Mouse (Mus musculus) myocyte (in vitro differentiated cells): ENCODE measurements at regions not wholly inside any gene's neighbourhood (a gene's known extent, or its start where the extent isn't known, plus 50 kb on each side); places are given as distances from the start of the nearest gene placed in this dataset.
"Not testable (repeated sequence)": the region's sequence is repeated elsewhere in the genome, so short reads cannot be mapped to it uniquely, and the experiment has no call there.

ENCODE experiments used
- H3K27me3 ChIP-seq: one replicate; pipeline ENCODE4 v1.6.1; 2011; ENCODE audit not compliant: control insufficient read depth, insufficient read depth, insufficient read length
- H3K36me3 ChIP-seq: one replicate; pipeline ENCODE4 v1.6.1; 2011; ENCODE audit not compliant: control insufficient read depth, insufficient read depth
- H3K4me2 ChIP-seq: one replicate; pipeline ENCODE4 v1.6.1; 2011; ENCODE audit warnings: low read depth, control low read depth
- H3K4me3 ChIP-seq: one replicate; pipeline ENCODE4 v1.5.1; 2011; ENCODE audit warnings: mild to moderate bottlenecking, control low read depth, moderate library complexity
- H3K79me2 ChIP-seq: one replicate; pipeline ENCODE4 v1.6.1; 2011; ENCODE audit not compliant: control insufficient read depth, insufficient read depth
- H3ac ChIP-seq: one replicate; pipeline ENCODE4 v1.6.1; 2011; ENCODE audit not compliant: control insufficient read depth, insufficient read length
- CEBPB ChIP-seq: IDR thresholded peaks from 2 replicates; pipeline ENCODE4 v1.6.1; 2011; ENCODE audit warnings: mild to moderate bottlenecking, moderate library complexity; ENCODE audit not compliant: poor library complexity, insufficient read depth, severe bottlenecking
- E2F4 ChIP-seq: IDR thresholded peaks from one replicate; pipeline ENCODE4 v1.6.1; 2011; ENCODE audit warnings: mild to moderate bottlenecking, control low read depth, moderate library complexity; ENCODE audit not compliant: insufficient read depth
- MAX ChIP-seq: IDR thresholded peaks from one replicate; pipeline ENCODE4 v1.6.1; 2011; ENCODE audit warnings: low read depth, mild to moderate bottlenecking, control low read depth
- MYOD1 ChIP-seq, 3 experiments: IDR thresholded peaks; one replicate each; pipeline ENCODE4 v1.6.1; 2011; ENCODE audit warnings: control low read depth in 2 of 3, low read depth in 2 of 3, mild to moderate bottlenecking in 2 of 3, moderate library complexity in 1 of 3; ENCODE audit not compliant: insufficient read length in 2 of 3, control insufficient read depth in 1 of 3
- MYOG ChIP-seq, 3 experiments: IDR thresholded peaks; one replicate each; pipeline ENCODE4 v1.6.1; 2011; ENCODE audit warnings: control low read depth in 2 of 3, low read depth in 2 of 3, mild to moderate bottlenecking in 2 of 3; ENCODE audit not compliant: insufficient read length in 2 of 3, control insufficient read depth in 1 of 3, insufficient read depth in 1 of 3
- POLR2A ChIP-seq: IDR thresholded peaks from one replicate; pipeline ENCODE4 v1.6.1; 2011; ENCODE audit warnings: low read depth, mild to moderate bottlenecking, control low read depth, moderate library complexity; ENCODE audit not compliant: insufficient read length
- POLR2AphosphoS2 ChIP-seq: IDR thresholded peaks from one replicate; pipeline ENCODE4 v1.6.1; 2011; ENCODE audit warnings: low read depth, control low read depth; ENCODE audit not compliant: insufficient read length
- REST ChIP-seq: IDR thresholded peaks from one replicate; pipeline ENCODE4 v1.6.1; 2011; ENCODE audit warnings: mild to moderate bottlenecking, control low read depth, moderate library complexity; ENCODE audit not compliant: insufficient read depth, insufficient read length
- SRF ChIP-seq: IDR thresholded peaks from one replicate; pipeline ENCODE4 v1.6.1; 2011; ENCODE audit warnings: low read depth; ENCODE audit not compliant: control insufficient read depth, insufficient read length
- TCF12 ChIP-seq: IDR thresholded peaks from one replicate; pipeline ENCODE4 v1.6.1; 2011; ENCODE audit warnings: mild to moderate bottlenecking, control low read depth; ENCODE audit not compliant: poor library complexity, insufficient read depth, severe bottlenecking
- TCF3 ChIP-seq: IDR thresholded peaks from one replicate; pipeline ENCODE4 v1.6.1; 2011; ENCODE audit warnings: low read depth, control low read depth; ENCODE audit not compliant: insufficient read length
- USF1 ChIP-seq: IDR thresholded peaks from one replicate; pipeline ENCODE4 v1.6.1; 2011; ENCODE audit warnings: low read depth, mild to moderate bottlenecking, control low read depth, moderate library complexity

- Histone ChIP-seq H3ac (no peak overlapping the region), H3K27me3 (no peaks in the 10 kb centered on the region), H3K4me3 (no peak overlapping the region), H3K79me2 (no peaks in the 10 kb centered on the region), H3K36me3 (no peaks in the 10 kb centered on the region), H3K4me2 (no peak overlapping the region)
- no peak for TF ChIP-seq MAX
- no peak for TF ChIP-seq E2F4
- TF ChIP-seq TCF12: no peak
- TF ChIP-seq TCF3: no peak
- TF ChIP-seq MYOG (IDR thresholded peaks at IDR 0.05; ENCODE audit: control insufficient read depth in 1 of 3, insufficient read depth in 1 of 3, insufficient read length in 2 of 3, low read depth in 2 of 3): no peak
- no peak for TF ChIP-seq SRF
- TF ChIP-seq POLR2AphosphoS2: no peak
- TF ChIP-seq USF1: no peak
- TF ChIP-seq MYOD1 (IDR thresholded peaks at IDR 0.05; ENCODE audit: control insufficient read depth in 1 of 3, insufficient read length in 2 of 3, low read depth in 2 of 3): no peak
Measured at GRCm38 (mm10) chr2:92806481-92807195, 108.3 kb upstream of the Syt13 start.

GRCm38 (mm10) chr2:92807404-92807803 is 107.5 kb upstream of the Syt13 start:
- no peaks in the 10 kb centered on the region for H3K79me2 ChIP-seq
- no peak for TF ChIP-seq CEBPB
- no peak for TF ChIP-seq POLR2A
- TF ChIP-seq MYOG (IDR thresholded peaks at IDR 0.05; ENCODE audit: control insufficient read depth in 1 of 3, insufficient read depth in 1 of 3, insufficient read length in 2 of 3, low read depth in 2 of 3): no peak
- no peak overlapping the region for H3K4me3 ChIP-seq
- H3ac ChIP-seq: no peak overlapping the region
- H3K27me3 ChIP-seq: peaks cover 8% of the 10 kb centered on the region
- no peaks in the 10 kb centered on the region for H3K36me3 ChIP-seq
- no peak overlapping the region for H3K4me2 ChIP-seq

GRCm38 (mm10) chr2:92808121-92808520 is 106.8 kb upstream of the Syt13 start:
- no peak overlapping the region for H3K4me2 ChIP-seq
- no peaks in the 10 kb centered on the region for H3K79me2 ChIP-seq
- H3K27me3 ChIP-seq: peaks cover 15% of the 10 kb centered on the region
- no peak for TF ChIP-seq CEBPB
- no peak for TF ChIP-seq SRF
- no peak for TF ChIP-seq MAX
- no peak for TF ChIP-seq REST
- no peak for TF ChIP-seq TCF3
- no peak for TF ChIP-seq TCF12
- no peak for TF ChIP-seq POLR2A
- TF ChIP-seq E2F4: no peak
- TF ChIP-seq POLR2AphosphoS2: no peak
- no peak for TF ChIP-seq USF1
- no peak for TF ChIP-seq MYOD1 (IDR thresholded peaks at IDR 0.05; ENCODE audit: control insufficient read depth in 1 of 3, insufficient read length in 2 of 3, low read depth in 2 of 3)
- TF ChIP-seq MYOG (IDR thresholded peaks at IDR 0.05; ENCODE audit: control insufficient read depth in 1 of 3, insufficient read depth in 1 of 3, insufficient read length in 2 of 3, low read depth in 2 of 3): no peak
- H3ac ChIP-seq: no peak overlapping the region
- H3K4me3 ChIP-seq: no peak overlapping the region
- no peaks in the 10 kb centered on the region for H3K36me3 ChIP-seq

GRCm38 (mm10) chr2:92809226-92809625 is 105.7 kb upstream of the Syt13 start:
- H3K79me2 ChIP-seq: no peaks in the 10 kb centered on the region
- H3ac ChIP-seq: no peak overlapping the region
- peaks cover 26% of the 10 kb centered on the region for H3K27me3 ChIP-seq
- no peak overlapping the region for H3K4me3 ChIP-seq
- no peak overlapping the region for H3K4me2 ChIP-seq
- TF ChIP-seq POLR2A: no peak
- no peak for TF ChIP-seq SRF
- TF ChIP-seq MYOD1 (IDR thresholded peaks at IDR 0.05; ENCODE audit: control insufficient read depth in 1 of 3, insufficient read length in 2 of 3, low read depth in 2 of 3): no peak
- TF ChIP-seq TCF3: no peak
- no peak for TF ChIP-seq CEBPB
- no peak for TF ChIP-seq E2F4
- TF ChIP-seq TCF12: no peak
- no peak for TF ChIP-seq REST
- no peak for TF ChIP-seq MYOG (IDR thresholded peaks at IDR 0.05; ENCODE audit: control insufficient read depth in 1 of 3, insufficient read depth in 1 of 3, insufficient read length in 2 of 3, low read depth in 2 of 3)
- TF ChIP-seq USF1: no peak
- TF ChIP-seq MAX: no peak
- TF ChIP-seq POLR2AphosphoS2: no peak
- no peaks in the 10 kb centered on the region for H3K36me3 ChIP-seq

- H3ac ChIP-seq: no peak overlapping the region
- H3K4me2 ChIP-seq: no peak overlapping the region
- H3K4me3 ChIP-seq: no peak overlapping the region
- no peaks in the 10 kb centered on the region for H3K36me3 ChIP-seq
- TF ChIP-seq MYOG (IDR thresholded peaks at IDR 0.05; ENCODE audit: control insufficient read depth in 1 of 3, insufficient read depth in 1 of 3, insufficient read length in 2 of 3, low read depth in 2 of 3): no peak
- TF ChIP-seq E2F4: no peak
- TF ChIP-seq POLR2A: no peak
- TF ChIP-seq MAX: no peak
- no peak for TF ChIP-seq SRF
- TF ChIP-seq MYOD1 (IDR thresholded peaks at IDR 0.05; ENCODE audit: control insufficient read depth in 1 of 3, insufficient read length in 2 of 3, low read depth in 2 of 3): no peak
- no peak for TF ChIP-seq REST
- no peak for TF ChIP-seq TCF12
- no peak for TF ChIP-seq CEBPB
- no peak for TF ChIP-seq POLR2AphosphoS2
- no peak for TF ChIP-seq USF1
- TF ChIP-seq TCF3: no peak
- peaks cover 26% of the 10 kb centered on the region for H3K27me3 ChIP-seq
- no peaks in the 10 kb centered on the region for H3K79me2 ChIP-seq
Measured at GRCm38 (mm10) chr2:92809681-92810323, 105.1 kb upstream of the Syt13 start.

- H3K79me2 ChIP-seq, H3K4me3 ChIP-seq, H3K36me3 ChIP-seq, H3ac ChIP-seq, H3K4me2 ChIP-seq: not testable (repeated sequence)
- peaks cover 31% of the 10 kb centered on the region for H3K27me3 ChIP-seq
Measured at GRCm38 (mm10) chr2:92810956-92811355, 103.9 kb upstream of the Syt13 start.
